Mouse (Mus musculus) adrenal gland, postnatal 10 days (tissue): ENCODE measurements around the gene C1ql4. TPM values are rescaled to one million over a fixed set of nuclear protein-coding genes. Genes with fewer than 3 reads are reported as not detected.
A peak's percentile ranks its signal among the peaks of the same experiment; 100 is the strongest.
"Not testable (repeated sequence)": the region's sequence is repeated elsewhere in the genome, so short reads cannot be mapped to it uniquely, and the experiment has no call there.

ENCODE experiments used
- DNase-seq: peaks from one replicate; pipeline ENCODE4 v3.0.0; 2021; ENCODE audit warnings: mixed read lengths
- total RNA-seq, 2 experiments: library from RNA; stranded (reverse); gene quantifications; 2 replicates each; pipeline ENCODE4 v1.2.3; 2021

Gene C1ql4
- total RNA-seq, 2 experiments from 2014 or later = 0.18 TPM; not detected in 1

- peak; percentile 98 for DNase-seq
Observed at GRCm38 (mm10) chr15:99074600-99075333, 12.8 kb downstream of the C1ql4 start.

- DNase-seq = no peak
Observed at GRCm38 (mm10) chr15:99074019-99074599, 13.5 kb downstream of the C1ql4 start, which contains the start of gene Troap. Gene Troap (plus strand): TSS chr15:99074575.

GRCm38 (mm10) chr15:99071988-99072387, 15.6 kb downstream of the C1ql4 start:
- no peak for DNase-seq

- no peak for DNase-seq
Observed at GRCm38 (mm10) chr15:99065557-99066165, 22.0 kb downstream of the C1ql4 start.

GRCm38 (mm10) chr15:99056332-99056731, 31.3 kb downstream of the C1ql4 start:
- peak; percentile 38 for DNase-seq

DNA sequence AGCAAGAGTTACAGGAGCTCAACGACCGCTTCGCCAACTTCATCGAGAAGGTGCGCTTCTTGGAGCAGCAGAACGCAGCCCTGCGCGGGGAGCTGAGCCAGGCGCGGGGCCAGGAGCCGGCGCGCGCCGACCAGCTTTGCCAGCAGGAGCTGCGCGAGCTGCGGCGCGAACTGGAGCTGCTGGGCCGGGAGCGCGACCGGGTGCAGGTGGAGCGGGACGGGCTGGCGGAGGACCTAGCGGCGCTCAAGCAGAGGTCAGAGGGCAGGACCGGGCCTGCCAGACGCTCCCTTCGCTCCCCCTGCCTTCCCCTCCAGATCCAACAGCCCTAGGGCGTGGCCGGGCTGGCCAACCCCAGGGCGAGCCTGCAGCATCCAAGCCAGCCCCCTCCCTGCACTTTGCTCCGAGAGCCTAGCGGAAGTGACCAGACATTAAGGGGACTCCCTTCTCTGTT, 32.1 kb downstream of the C1ql4 start:
- DNase-seq = peak; percentile 62

GRCm38 (mm10) chr15:99055040-99055439, 32.6 kb downstream of the C1ql4 start, which contains the start of gene Prph:
Gene Prph (plus strand): TSS chr15:99055174.
- DNase-seq = peak; percentile 25

DNA sequence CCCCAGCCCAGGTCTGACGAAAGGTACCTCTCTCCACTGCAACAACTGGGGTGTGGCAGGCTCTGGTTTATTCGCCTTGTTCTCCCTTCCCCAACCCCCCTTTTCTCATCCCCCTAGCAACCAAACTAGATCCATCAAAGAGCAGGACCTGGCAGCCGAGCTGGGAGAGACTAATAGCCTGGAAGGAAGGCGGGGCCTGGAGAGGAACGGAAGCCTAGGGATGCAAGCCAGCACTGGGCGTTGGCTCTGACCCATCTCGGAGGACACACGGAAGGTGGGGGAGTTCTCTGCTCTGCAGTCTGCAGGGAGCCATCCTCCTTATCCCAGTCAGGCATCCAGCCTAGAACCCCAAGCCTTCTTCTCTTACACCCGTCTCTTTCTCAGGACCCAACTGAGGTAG, 34.2 kb downstream of the C1ql4 start:
- DNase-seq = no peak

DNA sequence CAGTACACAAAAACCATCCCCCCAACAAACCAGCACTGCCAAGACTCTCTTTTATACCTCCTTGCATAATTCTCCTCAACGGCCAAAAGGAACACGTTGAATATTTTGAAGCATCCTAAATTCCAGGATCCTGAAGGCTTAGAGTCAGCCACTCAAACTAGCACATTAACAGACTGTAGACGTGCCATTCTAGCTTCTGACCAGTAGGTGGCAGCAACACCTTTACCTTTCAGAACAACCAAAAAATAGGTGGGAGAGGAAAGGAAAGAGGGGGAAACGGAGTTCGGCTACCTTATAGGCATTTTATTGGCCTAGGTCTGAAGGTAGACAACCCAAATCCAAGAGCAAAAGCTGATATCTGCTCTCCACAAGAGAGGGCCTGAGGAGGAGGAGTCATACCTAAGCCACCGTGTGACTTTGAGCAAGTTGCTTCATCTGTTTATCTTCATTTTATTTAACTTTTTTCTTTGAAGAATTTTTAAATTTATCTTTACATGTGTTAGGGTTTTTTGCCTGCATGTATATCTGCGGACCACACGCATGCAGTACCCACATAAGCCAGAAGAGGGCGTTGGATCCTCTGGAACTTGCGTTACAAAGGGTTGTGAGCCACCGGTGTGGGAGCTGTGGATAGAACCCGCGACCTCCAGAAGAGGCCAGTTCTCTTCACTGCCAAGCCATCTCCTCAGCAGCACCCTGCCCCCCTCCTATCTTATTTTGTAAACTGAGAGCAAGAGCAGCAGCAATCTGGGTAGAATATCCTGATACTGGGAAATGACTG, 38.0 kb downstream of the C1ql4 start:
- DNase-seq = peak; percentile 54

DNA sequence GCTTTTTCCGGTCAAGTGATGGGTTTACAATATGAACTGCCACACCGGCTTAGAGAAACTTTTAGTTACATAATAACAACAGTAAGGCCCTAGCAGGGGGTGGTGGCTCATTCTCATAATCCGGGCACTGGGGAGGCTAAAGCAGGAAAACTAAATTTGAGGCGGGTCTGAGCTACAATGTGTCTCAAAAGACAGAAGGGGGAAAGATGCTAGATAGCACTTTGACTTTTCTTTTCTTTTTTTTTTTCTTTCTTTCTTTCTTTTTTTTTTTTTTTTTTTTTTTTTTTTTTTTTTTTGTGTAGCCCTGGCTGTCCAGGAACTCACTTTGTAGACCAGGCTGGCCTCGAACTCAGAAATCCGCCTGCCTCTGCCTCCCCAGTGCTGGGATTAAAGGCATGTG, 41.9 kb downstream of the C1ql4 start:
- not testable (repeated sequence) for DNase-seq

DNA sequence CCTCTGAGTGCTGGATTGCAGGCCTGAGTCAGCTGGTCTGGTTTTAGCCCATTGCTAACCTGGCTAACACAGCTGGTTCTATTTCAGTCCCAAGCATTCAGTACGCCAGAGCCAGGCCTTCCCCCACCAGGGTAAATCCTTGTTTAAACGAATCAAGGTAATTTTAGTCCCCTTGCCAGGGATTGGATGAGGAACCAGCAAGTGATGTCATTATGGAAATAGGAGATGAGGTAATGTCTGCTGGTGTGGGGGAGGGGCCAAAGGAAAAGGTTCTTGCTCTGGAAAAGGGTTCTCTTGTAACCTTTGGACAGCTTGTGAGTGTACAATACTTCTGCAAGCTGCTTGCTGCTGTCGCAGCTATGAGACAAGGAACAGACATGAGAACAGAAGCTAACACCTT, 42.8 kb downstream of the C1ql4 start:
- no peak for DNase-seq

DNA sequence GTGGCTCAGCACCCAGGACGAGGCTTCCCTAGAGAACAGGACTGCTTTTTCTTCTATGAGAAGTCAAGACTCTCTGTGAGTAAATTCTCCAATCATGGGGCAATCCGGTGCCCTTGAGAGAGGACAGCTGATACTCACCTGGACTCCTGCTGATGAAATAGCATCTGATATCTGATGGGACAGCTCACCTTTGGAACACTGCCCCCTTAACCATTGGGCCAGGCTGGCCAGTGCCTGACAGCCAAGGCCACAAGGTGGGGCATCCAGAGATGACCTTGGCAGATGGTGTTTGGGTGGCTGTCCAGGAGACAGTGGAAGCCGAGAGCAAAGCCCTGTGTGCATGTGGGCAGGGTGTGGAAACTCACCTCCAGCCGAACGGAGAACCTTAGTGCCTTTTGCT, 45.3 kb downstream of the C1ql4 start:
- DNase-seq = peak; percentile 39

DNA sequence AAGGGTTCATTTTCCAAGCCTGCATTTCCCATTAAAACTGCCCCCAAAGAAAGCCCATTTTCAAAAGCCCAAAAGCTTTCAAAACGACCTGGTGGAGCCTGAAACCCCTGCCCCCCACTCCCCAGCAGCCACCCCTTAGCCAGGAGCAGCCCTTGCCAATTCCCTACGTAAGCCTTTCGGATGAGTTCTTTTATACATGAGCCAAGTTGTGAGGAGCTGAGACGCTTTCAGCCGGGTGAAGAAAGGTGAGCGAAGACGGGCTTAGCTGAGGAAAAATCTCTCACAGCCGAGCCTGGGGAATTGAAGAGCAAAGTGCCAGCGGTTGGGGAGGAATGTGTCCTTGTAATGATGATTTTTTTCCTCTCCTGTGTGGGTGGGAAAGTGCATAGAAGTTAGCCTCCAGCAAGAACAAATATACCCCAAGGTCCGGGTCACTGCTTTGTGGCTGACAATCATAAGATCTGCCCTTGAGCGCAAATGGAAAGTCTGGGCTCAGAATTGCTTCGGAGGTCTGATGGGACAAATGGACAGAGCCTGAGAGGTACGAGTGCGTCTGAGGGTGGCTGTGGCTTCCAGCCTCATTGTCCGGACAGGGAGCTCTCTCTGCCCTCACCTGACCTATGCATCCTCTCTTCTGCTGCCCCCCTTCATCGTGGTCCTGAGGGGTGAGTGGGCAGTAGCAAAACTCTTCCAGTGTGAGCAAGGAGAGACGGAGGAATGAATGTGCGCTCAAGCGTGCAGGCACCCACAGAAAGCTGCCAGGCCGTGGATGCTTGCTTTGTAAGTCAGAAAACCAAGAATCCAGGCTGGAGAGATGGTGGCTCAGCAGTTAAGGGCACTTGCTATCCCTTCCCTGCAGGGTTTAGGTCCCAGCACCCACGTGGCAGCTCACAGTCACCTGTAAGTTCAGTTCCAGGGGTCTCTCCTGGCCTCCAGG, 46.4 kb downstream of the C1ql4 start:
- peak; percentile 49 for DNase-seq

GRCm38 (mm10) chr15:99039996-99040919, 47.4 kb downstream of the C1ql4 start:
- no peak for DNase-seq

DNA sequence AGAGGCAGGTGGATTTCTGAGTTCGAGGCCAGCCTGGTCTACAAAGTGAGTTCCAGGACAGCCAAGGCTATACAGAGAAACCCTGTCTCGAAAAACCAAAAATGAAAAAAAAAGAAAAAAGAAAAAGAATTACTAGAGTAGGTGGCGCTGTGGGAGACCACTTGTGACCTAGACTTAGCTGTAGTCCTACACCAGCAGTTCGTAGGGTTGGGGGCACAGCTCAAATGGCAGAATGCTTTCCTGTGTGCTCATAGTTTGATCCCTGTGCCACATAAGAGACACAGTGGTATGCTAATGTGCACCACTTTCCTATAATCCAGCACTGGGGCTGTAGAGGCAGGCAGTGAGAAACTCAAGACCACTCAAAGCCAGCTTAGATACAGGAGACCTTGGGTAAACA, 48.3 kb downstream of the C1ql4 start:
- DNase-seq = no peak

DNA sequence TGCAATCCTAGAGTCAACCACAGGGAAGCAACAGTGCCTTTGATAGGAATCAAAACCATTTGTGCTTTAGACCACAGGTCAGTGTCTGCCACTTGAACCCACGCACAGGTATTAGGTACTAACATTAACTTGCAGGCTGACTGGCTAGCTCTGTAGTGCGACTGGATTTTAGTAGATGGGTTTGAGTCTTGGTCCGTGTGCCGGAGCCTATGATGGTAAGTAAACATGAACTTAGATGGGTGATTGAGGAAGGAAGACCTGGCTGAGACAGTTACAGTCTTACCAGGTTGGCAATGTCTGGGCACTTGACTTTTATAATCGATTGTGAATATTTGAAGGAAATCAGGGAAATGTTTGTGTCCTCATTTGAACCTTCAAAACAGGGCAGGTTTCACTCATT, 48.8 kb downstream of the C1ql4 start:
- no peak for DNase-seq

DNA sequence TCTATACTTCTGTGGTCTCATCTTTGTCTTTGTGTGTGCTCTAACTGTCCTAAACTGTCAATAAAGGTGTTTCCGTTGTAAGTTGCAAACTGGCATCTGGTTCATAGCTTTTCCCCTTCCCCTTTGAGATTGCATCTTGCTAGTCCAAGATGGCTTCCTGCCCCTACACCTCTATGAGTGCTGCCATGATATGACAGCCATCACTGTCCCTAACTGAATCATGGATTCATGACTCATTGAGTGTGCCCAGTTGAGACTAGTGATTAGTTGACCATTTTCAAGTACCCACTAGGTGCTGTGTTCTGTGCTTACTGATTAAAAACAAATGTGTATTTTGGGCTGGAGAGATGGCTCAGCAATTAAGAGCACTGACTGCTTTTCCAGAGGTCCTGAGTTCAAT, 49.6 kb downstream of the C1ql4 start:
- DNase-seq = no peak

DNA sequence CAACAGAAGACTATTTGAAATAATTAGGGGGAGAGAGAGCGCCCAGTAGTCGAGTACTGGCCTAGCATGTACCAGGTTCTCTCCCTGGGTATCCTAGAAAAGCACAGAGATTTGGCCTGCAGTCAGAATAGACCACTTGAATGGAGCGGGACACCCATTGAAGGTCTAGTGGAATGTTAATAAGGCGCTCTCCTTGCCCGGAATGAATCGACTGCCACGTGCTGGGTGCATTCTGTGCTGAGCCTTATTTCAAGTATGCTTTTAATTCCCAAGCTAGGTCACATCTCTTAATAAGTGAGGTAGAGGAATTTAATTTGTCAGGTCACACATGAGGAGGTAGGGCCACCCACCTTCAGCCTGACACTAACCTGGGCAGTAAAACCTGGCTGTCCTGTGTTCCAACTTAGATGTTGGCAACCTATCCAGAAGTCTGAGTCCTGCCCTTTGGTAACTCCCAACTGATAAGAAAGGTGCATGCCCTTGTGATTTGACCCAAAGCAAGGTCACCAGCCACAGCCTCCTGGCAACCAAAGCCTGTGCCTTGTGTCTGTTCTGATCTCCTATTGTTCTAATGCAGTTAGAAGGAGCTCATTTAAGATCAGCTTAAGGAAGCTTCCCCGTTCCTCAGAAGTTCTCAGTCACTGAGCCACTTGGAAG, 51.2 kb downstream of the C1ql4 start:
- peak; percentile 24 for DNase-seq

DNA sequence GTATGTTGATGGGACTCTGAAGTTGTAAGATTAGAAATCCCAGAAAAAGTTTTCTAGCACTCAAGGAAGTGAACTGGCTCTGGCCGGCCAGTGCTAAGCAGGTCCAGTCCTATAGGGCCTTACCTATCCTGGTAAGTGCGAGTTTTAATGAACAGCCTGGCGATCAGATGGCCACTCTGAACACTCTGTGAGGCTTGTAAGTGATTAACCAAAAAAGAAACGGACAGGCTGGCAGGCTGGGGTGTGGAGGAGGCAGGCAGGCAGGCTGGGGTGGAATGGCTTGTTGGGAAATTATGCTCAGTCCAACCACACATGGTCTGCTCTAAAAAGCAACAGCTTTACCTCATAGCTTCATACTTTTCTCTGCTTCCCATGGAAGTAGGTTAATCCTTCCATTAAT, 52.2 kb downstream of the C1ql4 start:
- no peak for DNase-seq
